Mouse (Mus musculus): ENCODE data around the gene Npdc1. TPM values are rescaled to one million over a fixed set of nuclear protein-coding genes. Genes with fewer than 3 reads are reported as not detected.

The Npdc1 gene
- polyA plus RNA-seq (2015; fragmentation: Nextera tagmentation; extraction: Ambion mirVana), result 51.7 and 54.3 TPM in 2 replicates

GRCm38 (mm10) chr2:25399051-25399450 is at the start of gene Npdc1:
TSS of gene Npdc1 (plus strand) at chr2:25399351.
- no peak for ATAC-seq (ENCODE audit: insufficient number of reproducible peaks, low FRiP score, low TSS enrichment, low read depth)
- Histone ChIP-seq H3K9ac (no peak within 1 kb of the TSS), H3K27ac (no peak within 1 kb of the TSS), H3K36me3 (no peaks in the 10 kb centered on the region), H3K27me3 (peaks cover 100% of the 10 kb centered on the region), H3K4me1 (peaks cover 43% of the 10 kb centered on the region), H3K4me2 (no peak within 1 kb of the TSS), H3K9me3 (no peaks in the 10 kb centered on the region), H3K4me3 (no peak within 1 kb of the TSS)
- 63% methylated on average over 8 of the region's 8 CpGs for WGBS

- Histone ChIP-seq H3K36me3 (peaks cover 89% of the 10 kb centered on the region), H3K27ac (no peak overlapping the region), H3K4me3 (no peak overlapping the region), H3K4me2 (no peak overlapping the region), H3K9me3 (no peaks in the 10 kb centered on the region), H3K27me3 (no peaks in the 10 kb centered on the region), H3K4me1 (no peaks in the 10 kb centered on the region), H3K9ac (no peak overlapping the region)
- WGBS, result 89% methylated on average over 4 of the region's 4 CpGs
- ATAC-seq (ENCODE audit: insufficient number of reproducible peaks, low FRiP score, low TSS enrichment, low read depth), result no peak
These were observed 49.7 kb upstream of the Npdc1 start for GRCm38 (mm10) chr2:25349499-25349898.

- Histone ChIP-seq H3K27me3 (no peaks in the 10 kb centered on the region), H3K9me3 (no peaks in the 10 kb centered on the region), H3K4me3 (no peak overlapping the region), H3K4me2 (no peak overlapping the region), H3K4me1 (peaks cover 8% of the 10 kb centered on the region), H3K9ac (no peak overlapping the region), H3K27ac (no peak overlapping the region), H3K36me3 (peaks cover 77% of the 10 kb centered on the region)
- no peak for ATAC-seq (ENCODE audit: insufficient number of reproducible peaks, low FRiP score, low TSS enrichment, low read depth)
- 97% methylated on average over 3 of the region's 3 CpGs for WGBS
These were observed 48.5 kb upstream of the Npdc1 start for GRCm38 (mm10) chr2:25350701-25351100.

GRCm38 (mm10) chr2:25354211-25354610 is 44.9 kb upstream of the Npdc1 start:
- Histone ChIP-seq H3K27ac (no peak overlapping the region), H3K4me1 (peaks cover 21% of the 10 kb centered on the region), H3K27me3 (no peaks in the 10 kb centered on the region), H3K36me3 (peaks cover 45% of the 10 kb centered on the region), H3K4me2 (no peak overlapping the region), H3K4me3 (no peak overlapping the region), H3K9me3 (no peaks in the 10 kb centered on the region), H3K9ac (no peak overlapping the region)
- no peak for ATAC-seq (ENCODE audit: insufficient number of reproducible peaks, low FRiP score, low TSS enrichment, low read depth)
- 85% methylated on average over 6 of the region's 6 CpGs for WGBS

GRCm38 (mm10) chr2:25355419-25356066 is 43.6 kb upstream of the Npdc1 start:
- WGBS, result 36% methylated on average over 18 of the region's 18 CpGs
- Histone ChIP-seq H3K9ac (peak overlapping the region; percentile 44), H3K36me3 (peaks cover 34% of the 10 kb centered on the region), H3K9me3 (no peaks in the 10 kb centered on the region), H3K27ac (no peak overlapping the region), H3K27me3 (no peaks in the 10 kb centered on the region), H3K4me1 (peaks cover 21% of the 10 kb centered on the region), H3K4me2 (peak overlapping the region; percentile 88), H3K4me3 (peak overlapping the region; percentile 56)
- ATAC-seq (ENCODE audit: insufficient number of reproducible peaks, low FRiP score, low TSS enrichment, low read depth), result no peak

GRCm38 (mm10) chr2:25356208-25357079 is 42.7 kb upstream of the Npdc1 start, which contains the start of gene Dpp7:
TSS of gene Dpp7 (minus strand) at chr2:25356359.
- 5% methylated on average over 13 of the region's 13 CpGs for WGBS
- peaks cover 25% of the 10 kb centered on the region for H3K36me3 ChIP-seq
- no peak within 1 kb of the TSS for H3K27ac ChIP-seq
- peak within 1 kb of the TSS; percentile 56 for H3K4me3 ChIP-seq
- peaks cover 21% of the 10 kb centered on the region for H3K4me1 ChIP-seq
- H3K4me2 ChIP-seq, result peak within 1 kb of the TSS; percentile 88
- no peaks in the 10 kb centered on the region for H3K27me3 ChIP-seq
- peak; percentile 70 for ATAC-seq (ENCODE audit: insufficient number of reproducible peaks, low FRiP score, low TSS enrichment, low read depth)
- H3K9ac ChIP-seq, result peak within 1 kb of the TSS; percentile 44
- no peaks in the 10 kb centered on the region for H3K9me3 ChIP-seq

GRCm38 (mm10) chr2:25359848-25360247 is 39.3 kb upstream of the Npdc1 start:
- Histone ChIP-seq H3K27ac (no peak overlapping the region), H3K9me3 (no peaks in the 10 kb centered on the region), H3K9ac (no peak overlapping the region), H3K4me1 (peaks cover 21% of the 10 kb centered on the region), H3K27me3 (peaks cover 10% of the 10 kb centered on the region), H3K4me3 (no peak overlapping the region), H3K4me2 (no peak overlapping the region), H3K36me3 (peaks cover 7% of the 10 kb centered on the region; the same call in 1 of the 2 replicates)
- ATAC-seq (ENCODE audit: insufficient number of reproducible peaks, low FRiP score, low TSS enrichment, low read depth), result no peak
- WGBS, result 76% methylated on average over 4 of the region's 4 CpGs

- Histone ChIP-seq H3K27ac (no peak overlapping the region), H3K4me1 (peaks cover 3% of the 10 kb centered on the region), H3K27me3 (peaks cover 21% of the 10 kb centered on the region), H3K4me2 (no peak overlapping the region), H3K36me3 (peaks cover 7% of the 10 kb centered on the region; the same call in 1 of the 2 replicates), H3K9ac (no peak overlapping the region), H3K4me3 (no peak overlapping the region), H3K9me3 (no peaks in the 10 kb centered on the region)
- ATAC-seq (ENCODE audit: insufficient number of reproducible peaks, low FRiP score, low TSS enrichment, low read depth), result no peak
- 48% methylated on average over 13 of the region's 13 CpGs for WGBS
These were observed 35.5 kb upstream of the Npdc1 start for GRCm38 (mm10) chr2:25363478-25364178.

GRCm38 (mm10) chr2:25364313-25364712 is 34.8 kb upstream of the Npdc1 start:
- Histone ChIP-seq H3K4me1 (peaks cover 3% of the 10 kb centered on the region), H3K9ac (no peak overlapping the region), H3K9me3 (no peaks in the 10 kb centered on the region), H3K4me2 (peak overlapping the region; percentile 97; the same call in 1 of the 2 replicates), H3K27me3 (peaks cover 23% of the 10 kb centered on the region), H3K36me3 (peaks cover 7% of the 10 kb centered on the region; the same call in 1 of the 2 replicates), H3K4me3 (peak overlapping the region; percentile 63; the same call in 1 of the 2 replicates), H3K27ac (no peak overlapping the region)
- WGBS, result 87% methylated on average over 4 of the region's 4 CpGs
- no peak for ATAC-seq (ENCODE audit: insufficient number of reproducible peaks, low FRiP score, low TSS enrichment, low read depth)

GRCm38 (mm10) chr2:25364761-25365090 is 34.4 kb upstream of the Npdc1 start:
- H3K4me2 ChIP-seq, result peak overlapping the region; percentile 97
- peak overlapping the region; percentile 67; the same call in 1 of the 2 replicates for H3K9ac ChIP-seq
- H3K27me3 ChIP-seq, result peaks cover 23% of the 10 kb centered on the region
- peaks cover 3% of the 10 kb centered on the region for H3K4me1 ChIP-seq
- no peak for ATAC-seq (ENCODE audit: insufficient number of reproducible peaks, low FRiP score, low TSS enrichment, low read depth)
- H3K36me3 ChIP-seq, result peaks cover 7% of the 10 kb centered on the region; the same call in 1 of the 2 replicates
- 25% methylated on average over 9 of the region's 9 CpGs for WGBS
- H3K27ac ChIP-seq, result no peak overlapping the region
- peak overlapping the region; percentile 63 for H3K4me3 ChIP-seq
- H3K9me3 ChIP-seq, result no peaks in the 10 kb centered on the region

- WGBS, result under 1% methylated on average over 54 of the region's 54 CpGs
- Histone ChIP-seq H3K36me3 (0 out of 2 replicates have a peak, but pooled peaks cover 4% of the 10 kb centered on the region), H3K27ac (peak within 1 kb of the TSS; percentile 59; the same call in 1 of the 2 replicates), H3K27me3 (peaks cover 23% of the 10 kb centered on the region), H3K9ac (peak within 1 kb of the TSS; percentile 67), H3K4me1 (peaks cover 3% of the 10 kb centered on the region), H3K9me3 (no peaks in the 10 kb centered on the region), H3K4me3 (peak within 1 kb of the TSS; percentile 63), H3K4me2 (peak within 1 kb of the TSS; percentile 97)
- ATAC-seq (ENCODE audit: insufficient number of reproducible peaks, low FRiP score, low TSS enrichment, low read depth), result peak; percentile 71
These were observed 33.9 kb upstream of the Npdc1 start, which contains the start of gene Uap1l1 for GRCm38 (mm10) chr2:25365091-25365761. TSS of gene Uap1l1 (minus strand) at chr2:25365682.
